Mouse (Mus musculus) olfactory bulb, adult 2 months (tissue): ENCODE results near the gene Usp54. TPM values are rescaled to one million over a fixed set of nuclear protein-coding genes. Genes with fewer than 3 reads are reported as not detected.

Experiments used
- H3K27ac ChIP-seq: fragments of 200-500 bp; 2 replicates; pipeline ENCODE4 v1.5.1; 2012; ENCODE audit warnings: low read depth, low read length; ENCODE audit not compliant: insufficient read depth
- H3K4me1 ChIP-seq: fragments of 200-500 bp; 2 replicates; pipeline ENCODE4 v1.6.1; 2012; ENCODE audit warnings: low read length; ENCODE audit not compliant: control insufficient read depth, insufficient read depth
- H3K4me3 ChIP-seq: fragments of 200-500 bp; 2 replicates; pipeline ENCODE4 v1.5.1; 2012; ENCODE audit warnings: mild to moderate bottlenecking, low read depth, low read length, moderate library complexity; ENCODE audit not compliant: insufficient read depth
- CTCF ChIP-seq: fragments of 200-500 bp; IDR thresholded peaks from 2 replicates; pipeline ENCODE4 v1.5.1; 2012; ENCODE audit warnings: low read depth, mild to moderate bottlenecking, low read length, moderate library complexity; ENCODE audit not compliant: insufficient read depth
- POLR2A ChIP-seq: fragments of 200-500 bp; IDR thresholded peaks from 2 replicates; pipeline ENCODE4 v1.6.1; 2012; ENCODE audit warnings: mild to moderate bottlenecking, low read depth, low read length, moderate library complexity; ENCODE audit not compliant: insufficient read depth
- WGBS: fragments of 180-500 bp; shearing (Covaris S2); methylation state at CpG from one replicate; pipeline ENCODE4 v1.1.7; 2018; 5-methylcytosine and 5-hydroxymethylcytosine counted together
- polyA plus RNA-seq: library from polyadenylated mRNA; stranded (reverse); fragments of >200 nt; gene quantifications from 2 replicates; pipeline ENCODE4 v1.2.4, GENCODE M21; 2012; ENCODE audit warnings: low replicate concordance; ENCODE audit not compliant: missing spikeins, insufficient read depth, insufficient read length

Usp54 gene
- polyA plus RNA-seq, 1 experiment: 58.6 TPM

- Histone ChIP-seq H3K4me3 (no peak overlapping the region), H3K27ac (no peak overlapping the region), H3K4me1 (no peaks in the 10 kb centered on the region)
- TF ChIP-seq POLR2A: no peak
- 61% methylated on average over 9 of the region's 9 CpGs for WGBS
These were observed 75.4 kb downstream of the Usp54 start for GRCm38 (mm10) chr14:20565256-20566021.

GRCm38 (mm10) chr14:20564692-20565091, 76.2 kb downstream of the Usp54 start:
- H3K27ac ChIP-seq: no peak overlapping the region
- no peak for TF ChIP-seq CTCF
- no peak for TF ChIP-seq POLR2A
- WGBS: 72% methylated on average over 12 of the region's 12 CpGs
- no peak overlapping the region for H3K4me3 ChIP-seq
- no peaks in the 10 kb centered on the region for H3K4me1 ChIP-seq

- Histone ChIP-seq H3K4me3 (no peak overlapping the region), H3K4me1 (no peaks in the 10 kb centered on the region), H3K27ac (no peak overlapping the region)
- TF ChIP-seq CTCF (no peak), POLR2A (no peak)
- 86% methylated on average over 5 of the region's 5 CpGs for WGBS
These were observed 79.0 kb downstream of the Usp54 start for GRCm38 (mm10) chr14:20561897-20562296.

GRCm38 (mm10) chr14:20550136-20550535, 90.7 kb downstream of the Usp54 start:
- Histone ChIP-seq H3K4me3 (no peak overlapping the region), H3K27ac (no peak overlapping the region), H3K4me1 (no peaks in the 10 kb centered on the region)
- 83% methylated on average over 2 of the region's 2 CpGs for WGBS
- no peak for TF ChIP-seq POLR2A
- TF ChIP-seq CTCF: no peak

GRCm38 (mm10) chr14:20546415-20546814, 94.4 kb downstream of the Usp54 start, which contains the start of gene Ppp3cb:
Gene Ppp3cb (minus strand): TSS chr14:20546573.
- WGBS: 1% methylated on average over 27 of the region's 29 CpGs
- Histone ChIP-seq H3K4me3 (peak within 1 kb of the TSS; percentile 82), H3K27ac (peak within 1 kb of the TSS; percentile 65), H3K4me1 (no peaks in the 10 kb centered on the region)
- TF ChIP-seq CTCF (no peak), POLR2A (no peak; the same call in 1 of the 2 replicates)

GRCm38 (mm10) chr14:20545529-20546331, 95.1 kb downstream of the Usp54 start:
- Histone ChIP-seq H3K4me1 (no peaks in the 10 kb centered on the region), H3K27ac (peak overlapping the region; percentile 65), H3K4me3 (peak overlapping the region; percentile 82)
- WGBS: under 1% methylated on average over 67 of the region's 67 CpGs
- TF ChIP-seq POLR2A: no peak; the same call in 1 of the 2 replicates
- no peak for TF ChIP-seq CTCF

- WGBS: 60% methylated on average over 7 of the region's 7 CpGs
- TF ChIP-seq CTCF: no peak
- no peak for TF ChIP-seq POLR2A
- no peak overlapping the region for H3K27ac ChIP-seq
These were observed 96.1 kb downstream of the Usp54 start for GRCm38 (mm10) chr14:20544467-20545411.

GRCm38 (mm10) chr14:20529643-20530042, 111.2 kb downstream of the Usp54 start:
- WGBS: 93% methylated on average over 4 of the region's 4 CpGs
- Histone ChIP-seq H3K27ac (no peak overlapping the region), H3K4me1 (no peaks in the 10 kb centered on the region), H3K4me3 (no peak overlapping the region)
- TF ChIP-seq CTCF: no peak
- no peak for TF ChIP-seq POLR2A

More at GRCm38 (mm10) chr14:20544467-20545411, 96.1 kb downstream of the Usp54 start:
- Histone ChIP-seq H3K4me1 (no peaks in the 10 kb centered on the region), H3K4me3 (no peak overlapping the region)

GRCm38 (mm10) chr14:20520179-20520578, 120.7 kb downstream of the Usp54 start:
- Histone ChIP-seq H3K27ac (no peak overlapping the region), H3K4me1 (no peaks in the 10 kb centered on the region), H3K4me3 (no peak overlapping the region)
- TF ChIP-seq POLR2A (no peak), CTCF (no peak)
- 62% methylated on average over 2 of the region's 2 CpGs for WGBS
